Mouse (Mus musculus) midbrain, embryonic 14.5 days (tissue): Measurements from ENCODE around the gene Nr4a1. TPM values are rescaled to one million over a fixed set of nuclear protein-coding genes. Genes with fewer than 3 reads are reported as not detected.
A peak's percentile ranks its signal among the peaks of the same experiment; 100 is the strongest.

Experiments used
- ATAC-seq: fragments of 200-750 bp; cut with Nextera tagmentation; 2 replicates; pipeline ENCODE4 v1.8.0; 2017; ENCODE audit warnings: moderate number of reproducible peaks, moderate library complexity; ENCODE audit not compliant: low FRiP score, low TSS enrichment
- DNase-seq: peaks from one replicate; pipeline ENCODE4 v3.0.0-alpha.2; 2015
- H3K27ac ChIP-seq: fragments of 300-500 bp; sonication (generic); replicated peaks from 2 replicates; pipeline ENCODE4 v1.5.1; 2014; ENCODE audit warnings: mild to moderate bottlenecking, low read depth, low read length, moderate library complexity
- H3K27me3 ChIP-seq: fragments of 300-500 bp; sonication (generic); 2 replicates; pipeline ENCODE4 v1.6.1; 2014; ENCODE audit warnings: low read length, control low read depth, mixed read lengths; ENCODE audit not compliant: control insufficient read depth, insufficient read depth
- H3K36me3 ChIP-seq: fragments of 300-500 bp; sonication (generic); 2 replicates; pipeline ENCODE4 v1.6.1; 2014; ENCODE audit warnings: low read length, control low read depth; ENCODE audit not compliant: control insufficient read depth, insufficient read depth
- H3K4me1 ChIP-seq: fragments of 300-500 bp; sonication (generic); 2 replicates; pipeline ENCODE4 v1.6.1; 2014; ENCODE audit warnings: mild to moderate bottlenecking, antibody characterized with exemption, low read length, control low read depth; ENCODE audit not compliant: control insufficient read depth, insufficient read depth
- H3K4me2 ChIP-seq: fragments of 300-500 bp; sonication (generic); 2 replicates; pipeline ENCODE4 v1.6.1; 2014; ENCODE audit warnings: mild to moderate bottlenecking, low read length, moderate library complexity
- H3K4me3 ChIP-seq: fragments of 300-500 bp; sonication (generic); replicated peaks from 2 replicates; pipeline ENCODE4 v1.5.1; 2014; ENCODE audit warnings: low read depth, low read length
- H3K9ac ChIP-seq: fragments of 300-500 bp; sonication (generic); replicated peaks from 2 replicates; pipeline ENCODE4 v1.6.1; 2014; ENCODE audit warnings: mild to moderate bottlenecking, low read length, moderate library complexity
- H3K9me3 ChIP-seq: fragments of 300-500 bp; sonication (generic); 2 replicates; pipeline ENCODE4 v1.6.1; 2016; ENCODE audit warnings: low read length, control low read depth, mixed read lengths; ENCODE audit not compliant: control insufficient read depth
- WGBS: fragments of 180-500 bp; shearing (Covaris S2); extraction: QIAGEN DNeasy Blood & Tissue Kit; methylation state at CpG from one replicate; pipeline ENCODE4 v1.1.7; 2014; 5-methylcytosine and 5-hydroxymethylcytosine counted together
- polyA plus RNA-seq: library from polyadenylated mRNA; unstranded; fragments of >200 nt; fragmentation: Nextera tagmentation; extraction: Ambion mirVana; gene quantifications from 2 replicates; pipeline ENCODE4 v1.2.1, GENCODE M21; 2014

Gene Nr4a1
- polyA plus RNA-seq, 1 experiment from 2014 or later: 2.9 TPM

DNA sequence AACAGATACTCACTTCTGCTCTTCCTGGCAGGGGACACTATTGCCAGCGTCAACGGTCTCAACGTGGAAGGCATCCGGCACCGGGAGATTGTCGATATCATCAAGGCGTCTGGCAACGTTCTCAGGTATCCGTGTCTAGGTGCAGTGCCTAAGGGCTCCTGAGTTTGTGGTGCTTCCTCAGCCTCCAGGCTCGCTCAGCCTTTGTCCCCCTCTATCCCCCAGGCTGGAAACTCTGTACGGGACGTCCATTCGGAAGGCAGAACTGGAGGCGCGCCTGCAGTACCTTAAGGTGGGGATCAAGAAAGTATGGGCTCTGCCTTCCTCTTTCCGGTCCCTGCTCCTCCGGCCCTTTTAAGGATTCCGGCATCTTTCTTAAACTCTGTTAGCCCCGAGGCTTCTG lies 23.6 kb upstream of the Nr4a1 start:
- 97% methylated on average over 19 of the region's 19 CpGs for WGBS

DNA sequence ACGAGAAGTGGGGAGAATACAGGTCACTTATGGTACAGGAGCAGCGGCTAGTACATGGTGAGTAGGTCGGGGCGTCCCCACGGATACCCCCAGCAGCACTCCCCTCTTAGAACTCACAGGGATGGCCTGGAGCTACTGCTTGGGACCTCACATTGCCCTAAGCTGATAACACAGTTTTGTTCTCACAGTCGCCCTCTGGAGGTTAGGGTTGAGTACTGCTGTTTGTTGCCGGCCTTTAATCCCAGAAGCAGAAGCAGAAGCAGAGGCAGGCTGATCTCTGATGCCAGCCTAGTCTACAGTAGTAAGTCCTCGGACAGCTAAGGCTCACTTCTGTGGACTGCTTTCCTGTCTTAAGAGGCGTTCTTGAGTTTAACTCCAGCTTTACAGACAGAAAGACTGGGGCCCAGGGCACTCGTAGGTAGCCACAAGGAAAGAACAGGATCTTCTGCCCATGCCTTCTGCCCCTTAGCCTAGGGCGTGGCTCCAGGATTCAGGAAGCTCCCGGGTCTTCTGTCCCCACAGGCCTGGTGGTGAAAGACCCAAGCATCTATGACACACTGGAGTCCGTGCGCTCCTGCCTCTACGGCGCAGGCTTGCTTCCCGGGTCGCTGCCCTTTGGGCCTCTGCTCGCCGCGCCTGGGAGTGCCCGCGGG lies 22.9 kb upstream of the Nr4a1 start:
- H3K4me2 ChIP-seq: peak overlapping the region; percentile 44
- no peaks in the 10 kb centered on the region for H3K9me3 ChIP-seq
- ATAC-seq (no peak), DNase-seq (no peak)
- H3K4me3 ChIP-seq: 0 out of 2 replicates have a peak overlapping the region, but pooled peaks have one; percentile 12
- H3K27me3 ChIP-seq: 0 out of 2 replicates have a peak, but pooled peaks cover 3% of the 10 kb centered on the region
- WGBS: 78% methylated on average over 23 of the region's 23 CpGs
- H3K9ac ChIP-seq: no peak overlapping the region; the same call in 1 of the 2 replicates
- no peak overlapping the region for H3K27ac ChIP-seq
- no peaks in the 10 kb centered on the region for H3K4me1 ChIP-seq
- 0 out of 2 replicates have a peak, but pooled peaks cover 10% of the 10 kb centered on the region for H3K36me3 ChIP-seq

More for the DNA sequence above, 23.6 kb upstream of the Nr4a1 start:
- H3K9me3 ChIP-seq: no peaks in the 10 kb centered on the region
- H3K4me1 ChIP-seq: no peaks in the 10 kb centered on the region
- H3K27ac ChIP-seq: no peak overlapping the region
- H3K9ac ChIP-seq: no peak overlapping the region
- no peak overlapping the region for H3K4me3 ChIP-seq
- ATAC-seq (no peak), DNase-seq (no peak)
- 0 out of 2 replicates have a peak, but pooled peaks cover 10% of the 10 kb centered on the region for H3K36me3 ChIP-seq
- H3K27me3 ChIP-seq: 0 out of 2 replicates have a peak, but pooled peaks cover 3% of the 10 kb centered on the region
- H3K4me2 ChIP-seq: no peak overlapping the region

DNA sequence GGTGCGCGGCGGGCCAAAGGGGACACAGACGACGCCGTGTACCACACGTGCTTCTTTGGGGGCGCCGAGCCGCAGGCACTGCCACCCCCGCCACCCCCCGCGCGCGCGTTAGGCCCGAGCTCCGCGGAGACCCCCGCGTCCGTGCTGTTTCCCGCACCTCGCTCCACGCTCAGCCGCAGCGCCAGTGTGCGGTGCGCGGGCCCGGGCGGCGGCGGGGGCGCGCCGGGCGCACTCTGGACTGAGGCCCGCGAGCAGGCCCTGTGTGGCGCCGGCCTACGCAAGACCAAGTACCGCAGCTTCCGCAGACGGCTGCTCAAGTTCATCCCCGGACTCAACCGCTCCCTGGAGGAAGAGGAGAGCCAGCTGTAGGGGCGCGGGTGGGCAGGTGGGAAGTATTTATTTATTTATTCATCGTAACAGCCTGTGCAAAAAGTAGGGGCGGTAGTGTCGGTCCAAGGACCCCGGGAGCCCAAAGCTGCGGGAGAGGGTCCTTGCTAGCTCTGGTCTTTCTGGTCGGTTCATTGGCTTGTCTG lies 22.4 kb upstream of the Nr4a1 start:
- Histone ChIP-seq H3K27me3 (0 out of 2 replicates have a peak, but pooled peaks cover 3% of the 10 kb centered on the region), H3K36me3 (0 out of 2 replicates have a peak, but pooled peaks cover 10% of the 10 kb centered on the region), H3K27ac (no peak overlapping the region), H3K4me2 (peak overlapping the region; percentile 44), H3K9me3 (no peaks in the 10 kb centered on the region), H3K4me1 (no peaks in the 10 kb centered on the region), H3K4me3 (0 out of 2 replicates have a peak overlapping the region, but pooled peaks have one; percentile 12), H3K9ac (no peak overlapping the region; the same call in 1 of the 2 replicates)
- DNase-seq (no peak), ATAC-seq (no peak)
- WGBS: 52% methylated on average over 53 of the region's 56 CpGs

DNA sequence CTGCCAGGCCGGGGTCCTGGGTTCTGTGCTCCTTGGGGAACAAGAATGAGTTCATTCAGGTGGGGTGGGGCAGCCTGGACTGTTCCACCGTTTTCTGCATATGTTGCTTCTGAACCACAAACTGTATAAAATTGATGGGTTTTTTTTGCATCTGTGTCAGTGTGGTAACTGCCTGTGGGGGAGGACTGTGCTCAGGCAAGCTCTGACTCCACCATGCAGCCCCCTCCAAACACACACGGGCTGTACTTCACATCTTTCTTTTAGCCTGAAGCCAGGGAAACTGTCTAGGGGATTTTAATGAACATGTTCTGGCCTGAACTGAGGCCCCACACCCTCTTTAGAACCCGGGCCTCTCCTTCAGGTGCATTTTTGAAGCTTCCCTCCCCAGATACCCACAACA lies 21.5 kb upstream of the Nr4a1 start:
- Histone ChIP-seq H3K9ac (no peak overlapping the region), H3K27ac (no peak overlapping the region), H3K27me3 (0 out of 2 replicates have a peak, but pooled peaks cover 3% of the 10 kb centered on the region), H3K4me2 (no peak overlapping the region), H3K4me1 (no peaks in the 10 kb centered on the region), H3K36me3 (0 out of 2 replicates have a peak, but pooled peaks cover 10% of the 10 kb centered on the region), H3K9me3 (no peaks in the 10 kb centered on the region), H3K4me3 (no peak overlapping the region)
- WGBS: 82% methylated on average over 4 of the region's 4 CpGs
- ATAC-seq: no peak
- no peak for DNase-seq

DNA sequence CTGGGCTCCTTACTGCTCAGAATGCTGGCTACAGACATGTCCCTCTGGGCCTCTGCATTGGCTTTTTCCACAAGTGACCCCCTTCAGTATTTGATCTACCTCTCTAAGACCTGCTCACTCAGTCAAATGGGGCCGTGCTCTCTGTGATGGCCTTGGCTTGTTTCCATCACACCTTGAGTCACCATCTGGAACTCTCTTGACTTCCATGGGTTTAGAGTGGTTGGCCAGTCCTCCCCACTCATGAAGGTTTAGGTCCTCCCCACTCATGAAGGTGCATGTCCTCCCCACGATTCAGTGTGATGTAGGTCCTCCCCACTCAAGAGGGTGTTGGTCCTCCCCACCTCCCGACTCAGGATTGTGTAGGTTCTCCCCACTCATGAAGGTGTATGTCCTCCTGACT lies 20.9 kb upstream of the Nr4a1 start:
- ATAC-seq (no peak), DNase-seq (no peak)
- Histone ChIP-seq H3K9ac (no peak overlapping the region), H3K9me3 (no peaks in the 10 kb centered on the region), H3K4me1 (no peaks in the 10 kb centered on the region), H3K27ac (no peak overlapping the region), H3K4me3 (no peak overlapping the region), H3K4me2 (no peak overlapping the region), H3K36me3 (0 out of 2 replicates have a peak, but pooled peaks cover 10% of the 10 kb centered on the region), H3K27me3 (0 out of 2 replicates have a peak, but pooled peaks cover 3% of the 10 kb centered on the region)
- WGBS: 91% methylated on average over 3 of the region's 3 CpGs

DNA sequence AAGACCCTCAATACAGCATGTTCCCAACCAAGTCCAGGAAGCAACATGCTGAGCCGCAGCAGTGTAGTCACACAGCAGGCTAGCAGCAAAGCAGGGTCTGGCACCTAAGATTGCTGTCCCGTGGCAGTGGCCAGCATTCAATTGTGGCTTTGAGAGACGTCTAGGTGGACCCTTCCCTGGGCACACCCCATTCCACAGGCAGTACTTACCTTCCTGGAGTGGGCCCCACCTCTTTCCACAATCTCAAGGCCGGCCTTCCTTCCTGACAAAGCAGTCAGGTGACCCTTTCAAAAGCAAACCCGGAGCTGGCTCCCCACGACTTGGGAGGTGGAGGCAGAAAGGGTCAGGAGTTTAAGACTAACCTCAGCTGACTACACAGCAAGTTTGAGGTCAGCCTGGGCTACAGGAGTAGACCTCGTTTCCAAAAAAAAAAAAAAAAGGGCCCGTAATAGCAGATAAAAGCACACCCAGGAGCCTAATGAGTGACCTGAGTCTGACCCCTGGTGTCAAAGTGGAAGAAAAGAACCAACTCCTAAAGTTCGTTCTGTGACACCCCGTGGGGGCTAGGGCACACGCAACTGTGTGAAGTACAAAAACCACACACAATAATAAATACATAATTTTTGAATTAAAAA lies 20.3 kb upstream of the Nr4a1 start:
- Histone ChIP-seq H3K4me3 (no peak overlapping the region), H3K9me3 (no peaks in the 10 kb centered on the region), H3K4me2 (no peak overlapping the region), H3K27ac (no peak overlapping the region), H3K27me3 (0 out of 2 replicates have a peak, but pooled peaks cover 3% of the 10 kb centered on the region), H3K4me1 (0 out of 2 replicates have a peak, but pooled peaks cover 1% of the 10 kb centered on the region), H3K9ac (no peak overlapping the region), H3K36me3 (0 out of 2 replicates have a peak, but pooled peaks cover 10% of the 10 kb centered on the region)
- DNase-seq (no peak), ATAC-seq (no peak)
- WGBS: 31% methylated on average over 11 of the region's 11 CpGs

DNA sequence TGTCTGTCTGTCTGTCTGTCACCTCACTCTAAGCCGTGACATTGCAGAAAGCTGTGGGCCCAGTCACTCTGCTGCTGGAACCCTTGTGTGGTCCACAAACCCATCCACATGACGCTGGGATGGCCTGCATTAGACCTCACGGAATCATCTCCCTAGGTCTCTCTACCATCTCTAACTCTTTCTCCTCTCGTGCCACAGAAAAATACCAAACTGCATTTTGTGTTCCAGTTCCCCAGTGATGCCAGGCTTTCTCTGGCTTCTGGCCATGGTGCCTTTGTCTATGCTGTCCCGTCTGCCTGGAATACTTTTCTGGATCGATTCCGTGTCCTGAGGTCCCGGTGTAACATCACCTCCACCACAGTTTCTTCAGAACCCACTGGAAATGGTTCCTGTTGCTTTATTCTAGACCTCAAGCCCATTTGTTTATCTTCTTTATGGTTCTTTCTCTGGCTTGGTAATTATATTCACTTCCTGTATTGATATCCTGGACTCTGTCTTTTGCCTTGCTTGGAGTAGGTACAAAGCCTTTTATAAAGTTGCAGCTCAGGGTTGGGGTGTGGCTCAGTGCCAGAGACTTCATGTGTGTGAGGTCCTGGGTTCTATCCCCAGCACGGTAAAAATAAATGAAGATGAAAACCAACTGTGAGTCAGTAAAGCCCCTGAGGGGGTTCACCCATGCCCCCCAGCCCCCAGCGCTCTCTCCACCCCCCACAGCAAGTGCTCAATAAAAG lies 19.3 kb upstream of the Nr4a1 start:
- ATAC-seq (no peak), DNase-seq (no peak)
- 0 out of 2 replicates have a peak, but pooled peaks cover 6% of the 10 kb centered on the region for H3K4me1 ChIP-seq
- H3K9me3 ChIP-seq: no peaks in the 10 kb centered on the region
- 66% methylated on average over 10 of the region's 10 CpGs for WGBS
- 0 out of 2 replicates have a peak, but pooled peaks cover 3% of the 10 kb centered on the region for H3K27me3 ChIP-seq
- H3K9ac ChIP-seq: no peak overlapping the region
- H3K4me2 ChIP-seq: no peak overlapping the region
- H3K4me3 ChIP-seq: no peak overlapping the region
- H3K36me3 ChIP-seq: 0 out of 2 replicates have a peak, but pooled peaks cover 4% of the 10 kb centered on the region
- H3K27ac ChIP-seq: no peak overlapping the region

DNA sequence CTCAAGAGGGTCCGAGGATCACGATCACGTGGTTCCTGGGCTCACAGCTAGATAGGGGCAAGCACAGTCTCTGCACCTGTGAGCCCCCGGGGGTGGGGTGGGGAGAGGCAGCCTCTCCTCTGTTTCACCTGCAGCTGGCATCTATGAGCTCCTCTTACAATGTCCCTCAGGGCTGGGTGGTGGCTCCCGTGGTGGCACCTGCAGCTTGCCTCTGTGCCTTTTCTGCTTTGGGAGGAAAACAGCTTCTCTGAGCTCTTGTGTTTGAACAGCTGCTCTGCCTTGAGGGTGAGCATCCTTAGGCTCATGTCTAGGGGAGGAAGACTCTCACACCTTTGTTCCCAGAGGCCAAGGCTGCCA lies 18.7 kb upstream of the Nr4a1 start:
- no peak overlapping the region for H3K27ac ChIP-seq
- no peak overlapping the region for H3K4me2 ChIP-seq
- ATAC-seq (no peak), DNase-seq (no peak)
- H3K4me1 ChIP-seq: 0 out of 2 replicates have a peak, but pooled peaks cover 6% of the 10 kb centered on the region
- 0 out of 2 replicates have a peak, but pooled peaks cover 3% of the 10 kb centered on the region for H3K27me3 ChIP-seq
- H3K4me3 ChIP-seq: no peak overlapping the region
- no peaks in the 10 kb centered on the region for H3K9me3 ChIP-seq
- no peak overlapping the region for H3K9ac ChIP-seq
- WGBS: 44% methylated on average over 5 of the region's 5 CpGs
- H3K36me3 ChIP-seq: 0 out of 2 replicates have a peak, but pooled peaks cover 4% of the 10 kb centered on the region
